ENCODE assay signal across 9 mouse cellular contexts in genomic region chr8:84730541-84731370, GRCm38 (mm10). TPM values are rescaled to one million over a fixed set of nuclear protein-coding genes. Genes with fewer than 3 reads are reported as not detected.
DNase-seq lines count a peak whose midpoint lies in the region; ATAC-seq and TF ChIP-seq lines count a peak whose summit lies in the region.
"Had no signal": no experiment of that assay in that cellular context is flagged by ENCODE, and none has a peak within 500 bp of the region (broad histone marks: within the 10 kb centered on the region; RNA-seq: fewer than 3 reads in every experiment).

No protein-coding gene starts in this region.

- TF ChIP-seq POLR2A in small intestine, adult 2 months (IDR thresholded peaks at IDR 0.05; ENCODE audit: low read depth, low read length), result no peak

- no peak overlapping the region for H3K9ac ChIP-seq in kidney, embryonic 15.5 days
- no peak overlapping the region for H3K9ac ChIP-seq in limb, embryonic 15.5 days

- ATAC-seq in kidney, embryonic 15.5 days (replicated peaks; ENCODE audit: low FRiP score), result peak; percentile 41; the same call in 1 of the 2 replicates
- ATAC-seq in limb, embryonic 15.5 days (ENCODE audit: insufficient number of reproducible peaks, low FRiP score, low TSS enrichment, low read depth), result no peak
- ATAC-seq: Patski had no signal

- no peak for TF ChIP-seq CTCF in small intestine, adult 2 months (IDR thresholded peaks at IDR 0.05; ENCODE audit: extremely low read depth, insufficient read length, insufficient replicate concordance, low read depth, low read length)

- H3K27ac ChIP-seq in kidney, embryonic 15.5 days, result peak overlapping the region; percentile 20
- peak overlapping the region; percentile 87 for H3K27ac ChIP-seq in heart, embryonic 10.5 days
- peak overlapping the region; percentile 81 for H3K27ac ChIP-seq in limb, embryonic 15.5 days
- H3K27ac ChIP-seq in small intestine, adult 2 months (ENCODE audit: insufficient read depth, low read depth, low read length), result peak overlapping the region; percentile 23; the same call in 1 of the 2 replicates

- 52% methylated on average over 9 of the region's 9 CpGs for WGBS in kidney, embryonic 15.5 days
- WGBS in heart, embryonic 10.5 days, result 20% methylated on average over 9 of the region's 9 CpGs
- WGBS in limb, embryonic 15.5 days, result 52% methylated on average over 9 of the region's 9 CpGs
- 28% methylated on average over 9 of the region's 9 CpGs for WGBS in small intestine, adult 2 months

- peaks cover 16% of the 10 kb centered on the region for H3K36me3 ChIP-seq in kidney, embryonic 15.5 days
- H3K36me3 ChIP-seq in heart, embryonic 10.5 days, result no peaks in the 10 kb centered on the region
- peaks cover 26% of the 10 kb centered on the region for H3K36me3 ChIP-seq in limb, embryonic 15.5 days
- peaks cover 7% of the 10 kb centered on the region for H3K36me3 ChIP-seq in small intestine, adult 2 months (ENCODE audit: control insufficient read depth, insufficient read depth, low read length)

- no peaks in the 10 kb centered on the region for H3K9me3 ChIP-seq in kidney, embryonic 15.5 days (replicated peaks)
- H3K9me3 ChIP-seq in heart, embryonic 10.5 days, result no peaks in the 10 kb centered on the region
- H3K9me3 ChIP-seq in limb, embryonic 15.5 days, result no peaks in the 10 kb centered on the region

- H3K4me2 ChIP-seq in kidney, embryonic 15.5 days, result no peak overlapping the region
- H3K4me2 ChIP-seq in limb, embryonic 15.5 days, result no peak overlapping the region

- DNase-seq in kidney, adult 8-10 months, result no peak
- peak; percentile 84 for DNase-seq in c-Kit-positive CD71-positive TER-119-negative erythroid progenitor cells, embryonic 14.5 days (ENCODE audit: low read depth)
- peak; percentile 96 for DNase-seq in heart, embryonic 10.5 days (ENCODE audit: low spot score)
- no peak for DNase-seq in adrenal gland, adult 18-20 months (ENCODE audit: low spot score in 2 of 2)
- no peak for DNase-seq in right cerebral cortex, postnatal 4 days

- no peak overlapping the region for H3K4me3 ChIP-seq in kidney, embryonic 15.5 days (replicated peaks)
- H3K4me3 ChIP-seq in heart, embryonic 10.5 days, result peak overlapping the region; percentile 27
- H3K4me3 ChIP-seq in limb, embryonic 15.5 days, result no peak overlapping the region
- no peak overlapping the region for H3K4me3 ChIP-seq in small intestine, adult 2 months (ENCODE audit: low read depth, low read length)

- peaks cover 29% of the 10 kb centered on the region for H3K27me3 ChIP-seq in kidney, embryonic 15.5 days
- peaks cover 78% of the 10 kb centered on the region for H3K27me3 ChIP-seq in heart, embryonic 10.5 days (ENCODE audit: insufficient read depth, poor library complexity, severe bottlenecking)
- H3K27me3 ChIP-seq in limb, embryonic 15.5 days, result no peaks in the 10 kb centered on the region
- no peaks in the 10 kb centered on the region for H3K27me3 ChIP-seq in small intestine, adult 2 months (ENCODE audit: control insufficient read depth, insufficient read depth, low read length)
- H3K27me3 ChIP-seq: Patski had no signal

- H3K4me1 ChIP-seq in kidney, embryonic 15.5 days, result peaks cover 69% of the 10 kb centered on the region
- H3K4me1 ChIP-seq in heart, embryonic 10.5 days, result peaks cover 87% of the 10 kb centered on the region
- H3K4me1 ChIP-seq in limb, embryonic 15.5 days, result peaks cover 96% of the 10 kb centered on the region
- H3K4me1 ChIP-seq in small intestine, adult 2 months (ENCODE audit: control insufficient read depth, insufficient read depth, insufficient read length, low read length), result peaks cover 31% of the 10 kb centered on the region

RNA-seq across cellular contexts. Expression of gene G430095P16Rik, which starts 7.9 kb away (rescaled TPM):
- 1.9 and 2.3 TPM in 2 replicates for polyA plus RNA-seq in kidney, embryonic 15.5 days (2015; fragmentation: Nextera tagmentation; extraction: Ambion mirVana)
- 2.1 and 3.2 TPM in 2 replicates for polyA plus RNA-seq in heart, embryonic 10.5 days (2016; fragmentation: Nextera tagmentation; extraction: Ambion mirVana)
- 3.8 and 5.5 TPM in 2 replicates for polyA plus RNA-seq in limb, embryonic 15.5 days (2015; fragmentation: Nextera tagmentation; extraction: Ambion mirVana)
- polyA plus RNA-seq in small intestine, adult 2 months (2012; rRNA removed), result 0.30 TPM in 2 replicates
- under 1 TPM; 0.45 to 0.76 TPM for total RNA-seq in adrenal gland, adult 18-20 months (2021)

RNA-seq across cellular contexts. Expression of gene Lyl1, which starts 29.5 kb away (rescaled TPM):
- polyA plus RNA-seq in kidney, embryonic 15.5 days (2015; fragmentation: Nextera tagmentation; extraction: Ambion mirVana), result 7.6 and 7.8 TPM in 2 replicates
- polyA plus RNA-seq in heart, embryonic 10.5 days (2016; fragmentation: Nextera tagmentation; extraction: Ambion mirVana), result 18.5 and 19.3 TPM in 2 replicates
- polyA plus RNA-seq in limb, embryonic 15.5 days (2015; fragmentation: Nextera tagmentation; extraction: Ambion mirVana), result 5.6 and 6.0 TPM in 2 replicates
- 4.2 and 8.2 TPM in 2 replicates for polyA plus RNA-seq in small intestine, adult 2 months (2012; rRNA removed)
- 1 to 10 TPM; 2.7 to 2.8 TPM for total RNA-seq in adrenal gland, adult 18-20 months (2021)

RNA-seq across cellular contexts. Expression of gene Nacc1, which starts 43.1 kb away (rescaled TPM):
- polyA plus RNA-seq in kidney, embryonic 15.5 days (2015; fragmentation: Nextera tagmentation; extraction: Ambion mirVana), result 23.9 and 25.6 TPM in 2 replicates
- polyA plus RNA-seq in heart, embryonic 10.5 days (2016; fragmentation: Nextera tagmentation; extraction: Ambion mirVana), result 22.2 and 25.0 TPM in 2 replicates
- polyA plus RNA-seq in limb, embryonic 15.5 days (2015; fragmentation: Nextera tagmentation; extraction: Ambion mirVana), result 13.5 and 13.8 TPM in 2 replicates
- polyA plus RNA-seq in small intestine, adult 2 months (2012; rRNA removed), result 57.2 and 104 TPM in 2 replicates
- 10 to 100 TPM; 71.3 to 77.8 TPM for total RNA-seq in adrenal gland, adult 18-20 months (2021)

RNA-seq across cellular contexts. Expression of gene Trmt1, which starts 44.6 kb away (rescaled TPM):
- 68.7 and 73.8 TPM in 2 replicates for polyA plus RNA-seq in kidney, embryonic 15.5 days (2015; fragmentation: Nextera tagmentation; extraction: Ambion mirVana)
- 59.8 and 64.6 TPM in 2 replicates for polyA plus RNA-seq in heart, embryonic 10.5 days (2016; fragmentation: Nextera tagmentation; extraction: Ambion mirVana)
- polyA plus RNA-seq in limb, embryonic 15.5 days (2015; fragmentation: Nextera tagmentation; extraction: Ambion mirVana), result 63.3 and 64.5 TPM in 2 replicates
- 38.3 and 55.2 TPM in 2 replicates for polyA plus RNA-seq in small intestine, adult 2 months (2012; rRNA removed)
- 10 to 100 TPM; 66.3 to 79.0 TPM for total RNA-seq in adrenal gland, adult 18-20 months (2021)

Comparison
In these comparisons a context has a peak if more than half of its experiments do, and no peak if none do; other contexts are left out.
1. H3K27ac ChIP-seq: peak in every context shown above with its lines; median percentile 87 in heart, embryonic 10.5 days; 81 in limb, embryonic 15.5 days; 23 in small intestine, adult 2 months; 20 in kidney, embryonic 15.5 days.
2. DNase-seq: peak in c-Kit-positive CD71-positive TER-119-negative erythroid progenitor cells, embryonic 14.5 days (single experiment) and heart, embryonic 10.5 days (single experiment); none in kidney, adult 8-10 months (0 of 2), adrenal gland, adult 18-20 months (0 of 2) and right cerebral cortex, postnatal 4 days (single experiment).